Mouse (Mus musculus): ENCODE measurements around the gene Adh4. TPM values are rescaled to one million over a fixed set of nuclear protein-coding genes. Genes with fewer than 3 reads are reported as not detected.
"Not testable (repeated sequence)": the region's sequence is repeated elsewhere in the genome, so short reads cannot be mapped to it uniquely, and the experiment has no call there.

Adh4 gene
- total RNA-seq, 2 experiments from 2014 or later, result not detected

DNA sequence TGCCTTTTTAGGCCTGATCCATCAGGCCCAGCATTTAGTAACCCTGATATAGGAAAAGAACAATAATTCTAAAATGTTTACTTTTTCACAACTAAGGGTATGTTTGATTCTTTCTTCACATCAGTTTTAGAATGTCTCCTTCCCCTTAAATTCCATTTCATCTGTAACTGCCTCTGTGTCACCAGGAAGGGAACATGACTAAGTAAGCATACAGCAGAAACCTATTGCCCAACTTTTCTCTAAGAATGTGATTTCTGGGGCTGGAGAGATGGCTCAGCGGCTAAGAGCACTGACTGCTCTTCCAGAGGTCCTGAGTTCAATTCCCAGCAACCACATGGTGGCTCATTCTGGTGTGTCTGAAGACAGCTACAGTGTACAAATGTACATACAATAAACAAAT, 39.0 kb downstream of the Adh4 start:
- no peak for TF ChIP-seq CTCF (IDR thresholded peaks at IDR 0.05)
- no peak for DNase-seq
- Histone ChIP-seq H3K27ac (no peak overlapping the region), H3K4me3 (no peak overlapping the region)
- intact Hi-C loops (cut with DNase I), result no loop called here

DNA sequence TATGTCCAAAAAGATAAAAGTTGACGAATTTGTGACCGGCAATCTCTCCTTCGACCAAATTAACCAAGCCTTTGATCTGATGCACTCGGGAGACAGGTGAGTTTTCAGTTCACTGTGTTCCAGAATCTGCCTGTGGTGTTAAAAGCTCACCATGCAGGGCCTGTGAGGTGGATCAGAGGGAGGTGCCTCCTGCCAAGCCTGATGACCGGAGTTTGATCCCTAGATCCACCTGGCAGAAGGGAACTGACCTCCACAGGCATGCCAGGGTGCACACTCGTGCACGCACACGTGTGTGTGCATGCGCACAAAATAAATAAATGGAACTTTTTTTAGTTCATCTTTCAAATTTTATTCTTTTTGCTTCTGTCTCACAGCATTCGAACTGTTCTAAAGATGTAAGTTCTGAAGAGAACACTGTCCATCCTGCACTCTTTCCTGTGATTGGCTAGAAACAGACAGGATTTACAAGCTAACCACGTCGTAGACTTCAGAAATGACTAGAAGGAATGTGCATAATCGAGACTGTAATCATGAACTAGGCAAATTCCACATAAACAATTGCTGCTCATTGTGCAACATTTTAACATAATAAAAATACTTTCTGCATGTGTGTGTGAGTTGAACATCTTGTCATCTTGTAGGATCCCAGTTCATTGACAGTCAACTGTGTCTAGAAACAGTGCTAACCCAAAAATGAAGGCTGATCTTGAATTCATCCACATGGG, 39.6 kb downstream of the Adh4 start:
- no peak overlapping the region for H3K4me3 ChIP-seq
- intact Hi-C loops (cut with DNase I), result no loop called here
- no peak overlapping the region for H3K27ac ChIP-seq
- no peak for DNase-seq
- no peak for TF ChIP-seq CTCF (IDR thresholded peaks at IDR 0.05)

DNA sequence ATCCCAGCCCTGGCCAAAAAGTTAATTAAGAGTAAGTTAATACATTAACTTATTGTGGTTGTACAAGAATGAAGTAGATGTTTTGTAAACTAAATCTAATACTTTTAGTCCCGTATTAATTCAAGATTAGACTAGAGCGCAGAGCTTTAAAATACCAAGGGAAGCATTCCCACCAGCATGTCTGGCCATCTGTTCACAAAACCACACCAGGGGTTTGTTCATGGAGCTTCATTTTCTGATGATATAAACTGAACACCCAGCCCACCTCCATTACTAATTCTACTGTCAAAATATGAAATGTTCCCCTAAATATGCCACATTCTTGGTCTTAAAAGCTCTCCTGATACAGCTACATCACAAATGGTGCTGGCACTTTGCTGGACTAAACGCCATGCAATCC, 43.2 kb downstream of the Adh4 start:
- intact Hi-C loops (cut with DNase I), result no loop called here
- Histone ChIP-seq H3K27ac (no peak overlapping the region), H3K4me3 (no peak overlapping the region)
- no peak for DNase-seq
- TF ChIP-seq CTCF (IDR thresholded peaks at IDR 0.05), result no peak

DNA sequence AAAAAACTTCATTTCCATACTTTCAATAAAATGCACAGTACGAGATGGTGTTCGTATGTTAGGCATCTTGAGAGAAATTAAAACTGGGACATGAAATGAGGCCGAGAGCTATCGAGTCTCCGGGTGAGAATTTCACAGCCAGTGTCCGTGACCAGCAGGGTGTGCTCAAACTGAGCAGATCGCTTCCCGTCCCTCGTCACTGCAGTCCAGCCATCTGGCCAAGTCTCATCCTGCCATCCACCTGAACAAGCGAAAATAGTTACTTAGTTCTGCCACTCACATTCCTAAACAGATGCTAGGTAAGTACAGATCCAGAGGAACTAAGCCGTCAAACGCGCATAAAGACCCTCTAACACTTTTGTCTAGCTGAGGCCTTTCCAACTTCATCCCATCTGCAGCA, 45.0 kb downstream of the Adh4 start:
- no peak overlapping the region for H3K4me3 ChIP-seq
- TF ChIP-seq CTCF (IDR thresholded peaks at IDR 0.05), result peak; percentile 56
- intact Hi-C loops (cut with DNase I), result loop anchor here (1.0 to 5.0 kb wide), 3 partner anchors 27 to 447 kb away; no protein-coding TSS in a partner anchor
- no peak overlapping the region for H3K27ac ChIP-seq
- peak; percentile 45 for DNase-seq

DNA sequence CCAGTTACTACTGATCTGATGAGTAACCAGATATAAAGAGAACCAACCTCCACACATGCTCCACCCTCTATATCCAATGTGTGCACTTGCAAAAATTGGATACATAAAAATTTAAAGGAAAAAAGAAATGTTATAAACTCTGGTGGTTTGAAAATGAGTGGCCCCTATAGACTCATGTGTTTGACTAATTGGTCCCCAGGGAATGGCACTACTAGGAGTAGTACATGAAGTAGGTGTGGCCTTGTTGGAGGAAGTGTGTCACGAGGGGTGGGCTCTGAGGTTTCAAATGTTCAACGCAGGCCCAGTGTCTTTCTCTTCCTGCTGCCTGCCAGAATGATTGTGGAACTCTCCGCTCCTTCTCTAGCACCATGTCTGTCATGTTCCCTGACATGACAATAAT, 46.6 kb downstream of the Adh4 start:
- Histone ChIP-seq H3K4me3 (no peak overlapping the region), H3K27ac (no peak overlapping the region)
- intact Hi-C loops (cut with DNase I), result loop anchor here (2.0 to 5.0 kb wide), 2 partner anchors 159 to 445 kb away; no protein-coding TSS in a partner anchor
- DNase-seq, result no peak
- TF ChIP-seq CTCF (IDR thresholded peaks at IDR 0.05), result no peak

GRCm38 (mm10) chr3:138463137-138463536, 47.9 kb downstream of the Adh4 start:
- Histone ChIP-seq H3K27ac (no peak overlapping the region), H3K4me3 (no peak overlapping the region)
- TF ChIP-seq CTCF (IDR thresholded peaks at IDR 0.05), result peak; percentile 52
- intact Hi-C loops (cut with DNase I), result loop anchor here (5.0 kb wide), 1 partner anchor 444 kb away; no protein-coding TSS in a partner anchor
- DNase-seq, result no peak

- intact Hi-C loops (cut with DNase I), result loop anchor here (5.0 kb wide), 1 partner anchor 443 kb away; no protein-coding TSS in a partner anchor
- DNase-seq, result no peak
- TF ChIP-seq CTCF (IDR thresholded peaks at IDR 0.05), result no peak
- H3K4me3 ChIP-seq, result no peak overlapping the region
- H3K27ac ChIP-seq, result no peak overlapping the region
Measured at GRCm38 (mm10) chr3:138463807-138464206, 48.5 kb downstream of the Adh4 start.

- Histone ChIP-seq H3K27ac (no peak overlapping the region), H3K4me3 (no peak overlapping the region)
- TF ChIP-seq CTCF (IDR thresholded peaks at IDR 0.05), result no peak
- intact Hi-C loops (cut with DNase I), result loop anchor here (5.0 kb wide), 1 partner anchor 443 kb away; no protein-coding TSS in a partner anchor
- DNase-seq, result no peak
Measured at GRCm38 (mm10) chr3:138464573-138465147, 49.4 kb downstream of the Adh4 start.

DNA sequence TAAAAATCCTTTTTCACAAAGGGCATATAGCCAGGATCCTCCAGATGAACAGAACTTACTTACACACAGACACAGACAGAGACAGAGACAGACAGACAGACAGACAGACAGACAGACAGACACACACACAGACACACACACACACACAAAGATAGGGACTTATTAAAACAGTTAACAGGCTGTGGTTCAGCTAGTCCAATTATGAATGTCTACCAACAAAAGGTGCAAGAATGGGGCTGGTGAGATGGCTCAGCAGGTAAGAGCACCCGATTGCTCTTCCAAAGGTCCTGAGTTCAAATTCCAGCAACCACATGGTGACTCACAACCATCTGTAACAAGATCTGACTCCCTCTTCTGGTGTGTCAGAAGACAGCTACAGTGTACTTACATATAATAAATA, 51.4 kb downstream of the Adh4 start:
- H3K4me3 ChIP-seq; DNase-seq; intact Hi-C loops (cut with DNase I); H3K27ac ChIP-seq: not testable (repeated sequence)

DNA sequence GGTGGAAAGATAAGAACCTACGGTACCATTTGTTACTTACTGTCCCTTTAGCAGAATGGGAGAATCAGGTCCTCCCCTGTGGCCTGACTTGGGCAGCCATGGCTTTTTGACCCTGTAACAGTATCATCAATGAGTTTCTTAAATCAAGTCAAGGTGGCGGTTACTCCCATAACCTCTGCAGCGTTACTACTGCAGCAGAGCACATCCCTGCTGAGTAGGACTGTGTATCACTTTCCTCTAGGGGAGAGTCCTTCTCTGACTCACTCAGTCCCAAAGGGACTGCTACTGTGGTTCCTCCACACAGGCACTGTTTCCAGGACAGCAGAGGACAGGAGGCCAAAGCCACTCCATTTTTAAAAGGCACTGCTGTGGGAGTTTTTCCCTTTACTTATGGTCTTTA, 55.8 kb downstream of the Adh4 start:
- intact Hi-C loops (cut with DNase I), result no loop called here
- no peak overlapping the region for H3K27ac ChIP-seq
- no peak for DNase-seq
- no peak overlapping the region for H3K4me3 ChIP-seq
- TF ChIP-seq CTCF (IDR thresholded peaks at IDR 0.05), result no peak

DNA sequence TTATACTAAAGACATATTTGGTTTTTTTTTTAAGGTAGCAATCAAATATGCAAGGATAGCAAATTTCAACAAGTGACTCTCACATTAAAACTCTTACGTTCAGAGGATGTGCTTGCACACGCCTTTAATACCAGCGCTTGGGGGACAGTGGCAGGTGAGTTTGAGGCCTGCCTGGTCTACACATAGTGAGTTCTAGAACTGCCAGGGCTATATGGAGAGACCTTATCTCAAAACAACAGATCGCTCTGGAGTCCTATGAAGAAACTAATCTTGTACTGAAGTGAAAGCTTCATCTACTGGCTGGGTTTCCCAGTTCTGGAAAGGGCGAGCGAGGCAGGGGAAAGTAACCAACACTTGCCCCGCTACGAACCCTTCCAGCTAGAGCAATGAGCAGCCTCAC, 64.2 kb downstream of the Adh4 start:
- intact Hi-C loops (cut with DNase I), result no loop called here
- TF ChIP-seq CTCF (IDR thresholded peaks at IDR 0.05), result no peak
- no peak for DNase-seq
- no peak overlapping the region for H3K27ac ChIP-seq
- H3K4me3 ChIP-seq, result no peak overlapping the region

Other genes starting within 250 kb of the Adh4 start
- gene 4930579F01Rik, start 221.6 kb upstream of the Adh4 start, total RNA-seq (2021), result not detected
- under 1 TPM; 0.48 to 0.53 TPM for gene Adh7, start 197.7 kb upstream of the Adh4 start, total RNA-seq (2021)
- 10 to 100 TPM; 19.3 to 27.8 TPM for gene Adh1, start 154.5 kb upstream of the Adh4 start, total RNA-seq (2021)
- not detected for gene Adh6a, start 102.2 kb upstream of the Adh4 start, total RNA-seq (2021)
- gene Adh6b, start 73.7 kb upstream of the Adh4 start, total RNA-seq (2021), result not detected
- gene Adh5, start 27.6 kb downstream of the Adh4 start, total RNA-seq (2021), result 10 to 100 TPM; 51.8 to 60.6 TPM
- gene Metap1, start 74.0 kb downstream of the Adh4 start, total RNA-seq (2021), result 10 to 100 TPM; 44.7 to 49.3 TPM
- gene Eif4e, start 110.7 kb downstream of the Adh4 start, total RNA-seq (2021), result 100 to 1,000 TPM; 128 to 156 TPM

Measured in gastrocnemius, adult 2 months (tissue).